Mouse (Mus musculus) embryonic fibroblast, embryonic 13.5 days (primary cell): ENCODE measurements around the gene Kcnt2.

ENCODE experiments used
- CTCF ChIP-seq: IDR thresholded peaks from 2 replicates; pipeline ENCODE4 v1.5.1; 2011; ENCODE audit warnings: mild to moderate bottlenecking, control low read depth, low read length, moderate library complexity, borderline replicate concordance; ENCODE audit not compliant: insufficient read depth
- POLR2A ChIP-seq: IDR thresholded peaks from 2 replicates; pipeline ENCODE4 v1.6.1; 2011; ENCODE audit warnings: low read depth, mild to moderate bottlenecking, control low read depth, low read length, moderate library complexity

DNA sequence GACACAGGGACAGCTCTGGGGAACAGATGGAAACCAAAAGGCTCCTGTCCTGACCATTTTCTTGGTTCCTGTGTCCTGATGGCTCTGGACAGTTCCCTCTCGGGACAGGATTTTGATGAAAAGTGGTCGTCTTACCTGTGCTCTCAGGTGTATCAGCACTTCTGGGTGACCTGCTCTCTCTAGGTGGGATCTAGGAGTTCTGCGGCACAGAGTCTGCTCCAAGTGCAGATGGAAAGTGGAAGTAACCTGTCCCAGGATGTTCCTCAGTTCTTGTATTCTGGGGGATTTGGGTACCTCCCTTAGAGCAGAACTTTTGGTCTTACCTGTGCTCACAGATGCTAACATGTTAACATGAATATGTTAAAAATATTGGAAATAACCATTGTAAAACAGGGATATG is 80.8 kb downstream of the Kcnt2 start:
- TF ChIP-seq POLR2A (no peak), CTCF (no peak)
